ENCODE assay signal across 21 mouse cellular contexts in genomic region chr7:139413400-139413799, GRCm38 (mm10). TPM values are rescaled to one million over a fixed set of nuclear protein-coding genes. Genes with fewer than 3 reads are reported as not detected.
DNase-seq lines count a peak whose midpoint lies in the region; ATAC-seq and TF ChIP-seq lines count a peak whose summit lies in the region.
"Had no signal": no experiment of that assay in that cellular context is flagged by ENCODE, and none has a peak within 500 bp of the region (broad histone marks: within the 10 kb centered on the region; RNA-seq: fewer than 3 reads in every experiment).

No protein-coding gene starts in this region.

- DNase-seq in gastrocnemius, adult 2 months: peak; percentile 18
- DNase-seq in gastrocnemius, adult 18-20 months (ENCODE audit: low spot score): no peak
- no peak for DNase-seq in hindbrain, embryonic 10.5 days (ENCODE audit: low spot score)
- no peak for DNase-seq in hindbrain, postnatal 0 days (ENCODE audit: low spot score)
- DNase-seq in testis, postnatal 14 days (ENCODE audit: low spot score): no peak
- no peak for DNase-seq in cerebellum, adult 9-10 months
- DNase-seq: cerebellum, adult 8-10 months; gastrocnemius, postnatal 10 days; heart, postnatal 14 days; kidney, postnatal 36 days; layer of hippocampus, postnatal 36 days; thymus, postnatal 36 days had no signal

- H3K9ac ChIP-seq in hindbrain, postnatal 0 days (replicated peaks; ENCODE audit: low read length): no peak overlapping the region
- H3K9ac ChIP-seq in neural tube, embryonic 15.5 days (replicated peaks): no peak overlapping the region
- H3K9ac ChIP-seq: embryonic facial prominence, embryonic 15.5 days; hindbrain, embryonic 13.5 days; kidney, embryonic 15.5 days had no signal

- H3K9me3 ChIP-seq in hindbrain, embryonic 10.5 days: no peaks in the 10 kb centered on the region
- no peaks in the 10 kb centered on the region for H3K9me3 ChIP-seq in hindbrain, postnatal 0 days (ENCODE audit: low read length)
- H3K9me3 ChIP-seq in neural tube, embryonic 15.5 days (replicated peaks): no peaks in the 10 kb centered on the region
- H3K9me3 ChIP-seq: embryonic facial prominence, embryonic 15.5 days; hindbrain, embryonic 13.5 days; kidney, embryonic 15.5 days; midbrain, embryonic 12.5 days had no signal

- H3K27ac ChIP-seq in gastrocnemius, adult 2 months: no peak overlapping the region
- H3K27ac ChIP-seq in hindbrain, embryonic 10.5 days: peak overlapping the region; percentile 50; the same call in 1 of the 2 replicates
- H3K27ac ChIP-seq in hindbrain, postnatal 0 days: no peak overlapping the region
- no peak overlapping the region for H3K27ac ChIP-seq in testis, adult 2 months (ENCODE audit: control insufficient read depth, insufficient read depth, low read depth, low read length)
- no peak overlapping the region for H3K27ac ChIP-seq in neural tube, embryonic 15.5 days (replicated peaks)
- H3K27ac ChIP-seq: hindbrain, embryonic 13.5 days; kidney, embryonic 15.5 days; midbrain, embryonic 12.5 days had no signal

- H3K4me2 ChIP-seq in hindbrain, postnatal 0 days (ENCODE audit: low read depth, low read length): no peak overlapping the region
- no peak overlapping the region for H3K4me2 ChIP-seq in neural tube, embryonic 15.5 days
- H3K4me2 ChIP-seq: embryonic facial prominence, embryonic 15.5 days; hindbrain, embryonic 13.5 days; kidney, embryonic 15.5 days; midbrain, embryonic 12.5 days had no signal

- no peaks in the 10 kb centered on the region for H3K27me3 ChIP-seq in hindbrain, embryonic 10.5 days (ENCODE audit: insufficient read depth, poor library complexity, severe bottlenecking)
- no peaks in the 10 kb centered on the region for H3K27me3 ChIP-seq in hindbrain, postnatal 0 days (ENCODE audit: insufficient read depth, low read length)
- no peaks in the 10 kb centered on the region for H3K27me3 ChIP-seq in testis, adult 2 months (ENCODE audit: control insufficient read depth, insufficient read depth, low read length)
- no peaks in the 10 kb centered on the region for H3K27me3 ChIP-seq in neural tube, embryonic 15.5 days (replicated peaks)
- H3K27me3 ChIP-seq: embryonic facial prominence, embryonic 15.5 days; hindbrain, embryonic 13.5 days; kidney, embryonic 15.5 days; midbrain, embryonic 12.5 days; Patski had no signal

- no peak overlapping the region for H3K4me3 ChIP-seq in gastrocnemius, adult 2 months
- no peak overlapping the region for H3K4me3 ChIP-seq in hindbrain, embryonic 10.5 days
- no peak overlapping the region for H3K4me3 ChIP-seq in hindbrain, postnatal 0 days (ENCODE audit: low read length)
- peak overlapping the region; percentile 70 for H3K4me3 ChIP-seq in testis, adult 2 months (ENCODE audit: control insufficient read depth, low read depth, low read length)
- no peak overlapping the region for H3K4me3 ChIP-seq in neural tube, embryonic 15.5 days (replicated peaks)
- H3K4me3 ChIP-seq: embryonic facial prominence, embryonic 15.5 days; hindbrain, embryonic 13.5 days; kidney, embryonic 15.5 days; midbrain, embryonic 12.5 days had no signal

- intact Hi-C loops in gastrocnemius, adult 2 months (cut with DNase I): no loop called here

- 80% methylated on average over 3 of the region's 3 CpGs for WGBS in hindbrain, embryonic 10.5 days
- WGBS in hindbrain, postnatal 0 days: 80% methylated on average over 3 of the region's 3 CpGs
- 82% methylated on average over 3 of the region's 3 CpGs for WGBS in neural tube, embryonic 15.5 days

- no peaks in the 10 kb centered on the region for H3K36me3 ChIP-seq in hindbrain, embryonic 10.5 days
- H3K36me3 ChIP-seq in hindbrain, postnatal 0 days (ENCODE audit: insufficient read depth, low read length): no peaks in the 10 kb centered on the region
- no peaks in the 10 kb centered on the region for H3K36me3 ChIP-seq in testis, adult 2 months (ENCODE audit: control insufficient read depth, insufficient read depth, low read length)
- no peaks in the 10 kb centered on the region for H3K36me3 ChIP-seq in neural tube, embryonic 15.5 days
- H3K36me3 ChIP-seq: embryonic facial prominence, embryonic 15.5 days; hindbrain, embryonic 13.5 days; kidney, embryonic 15.5 days; midbrain, embryonic 12.5 days had no signal

- TF ChIP-seq POLR2A in testis, adult 2 months (IDR thresholded peaks at IDR 0.05; ENCODE audit: control insufficient read depth, low read depth, low read length): no peak

- no peak for TF ChIP-seq CTCF in gastrocnemius, adult 2 months (IDR thresholded peaks at IDR 0.05)
- TF ChIP-seq CTCF in hindbrain, postnatal 0 days (IDR thresholded peaks at IDR 0.05; ENCODE audit: low read depth): no peak
- TF ChIP-seq CTCF in testis, adult 2 months (IDR thresholded peaks at IDR 0.05; ENCODE audit: control insufficient read depth, insufficient read depth, insufficient replicate concordance, low read depth, low read length): no peak

- ATAC-seq in hindbrain, postnatal 0 days: no peak
- no peak for ATAC-seq in neural tube, embryonic 15.5 days (ENCODE audit: low FRiP score)
- ATAC-seq: forebrain, embryonic 14.5 days; inflammation-experienced regulatory T-cells, adult 6 months; Patski had no signal

- peaks cover 21% of the 10 kb centered on the region for H3K4me1 ChIP-seq in hindbrain, embryonic 10.5 days (replicated peaks)
- peaks cover 18% of the 10 kb centered on the region; the same call in 1 of the 2 replicates for H3K4me1 ChIP-seq in hindbrain, postnatal 0 days (ENCODE audit: insufficient read depth, low read length)
- H3K4me1 ChIP-seq in testis, adult 2 months (ENCODE audit: control insufficient read depth, insufficient read depth, low read length): no peaks in the 10 kb centered on the region; the same call in 1 of the 2 replicates
- peaks cover 22% of the 10 kb centered on the region for H3K4me1 ChIP-seq in neural tube, embryonic 15.5 days

RNA-seq across cellular contexts. Expression of gene Inpp5a, which starts 24.5 kb away (rescaled TPM):
- 10 to 100 TPM; 77.2 to 95.0 TPM for total RNA-seq in gastrocnemius, adult 2 months (2021)
- 10 to 100 TPM; 77.1 to 92.8 TPM for total RNA-seq in gastrocnemius, adult 18-20 months (2021)
- 17.9 and 19.0 TPM in 2 replicates for polyA plus RNA-seq in hindbrain, embryonic 10.5 days (2016; fragmentation: Nextera tagmentation; extraction: Ambion mirVana)
- total RNA-seq in hindbrain, postnatal 0 days (2014; rRNA removed): 16.6 and 17.5 TPM in 2 replicates
- 23.6 and 25.3 TPM in 2 replicates for polyA plus RNA-seq in hindbrain, postnatal 0 days (2015; fragmentation: Nextera tagmentation; extraction: Ambion mirVana)
- 37.9 and 41.4 TPM in 2 replicates for polyA plus RNA-seq in testis, adult 2 months (2012; rRNA removed)
- polyA plus RNA-seq in neural tube, embryonic 15.5 days (2015; fragmentation: Nextera tagmentation; extraction: Ambion mirVana): 18.4 and 20.9 TPM in 2 replicates
